Comparison of ENCODE assay signal across 10 mouse cellular contexts in the genomic region with DNA sequence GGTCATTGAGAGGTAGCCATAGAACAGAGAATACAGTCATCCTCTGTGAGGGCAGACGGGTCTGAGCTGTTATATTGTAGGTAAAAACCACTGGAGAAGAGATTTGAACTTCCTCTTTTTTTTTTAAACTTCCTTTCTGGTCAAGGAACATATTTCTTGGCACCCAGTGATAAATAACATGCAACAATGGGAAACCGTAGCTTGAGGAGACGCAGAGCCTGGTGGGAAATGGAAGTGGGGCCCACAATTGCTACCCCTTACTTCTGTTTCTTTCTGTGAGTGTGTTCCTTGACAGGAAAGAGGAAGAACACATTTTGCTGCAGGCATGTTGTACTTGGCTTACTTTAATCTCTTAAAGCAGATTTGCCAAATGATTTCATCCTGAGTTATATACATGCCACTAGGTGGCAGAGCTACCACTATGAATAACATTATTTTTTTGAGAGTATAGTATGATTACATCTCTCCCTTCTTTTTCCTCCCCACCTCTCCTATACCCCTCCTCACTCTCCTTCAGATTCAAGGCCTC. TPM values are rescaled to one million over a fixed set of nuclear protein-coding genes. Genes with fewer than 3 reads are reported as not detected.
DNase-seq lines count a peak whose midpoint lies in the region; ATAC-seq and TF ChIP-seq lines count a peak whose summit lies in the region.
"Had no signal": no experiment of that assay in that cellular context is flagged by ENCODE, and none has a peak within 500 bp of the region (broad histone marks: within the 10 kb centered on the region; RNA-seq: fewer than 3 reads in every experiment).

No protein-coding gene starts in this region.

- H3K4me2 ChIP-seq in forebrain, embryonic 15.5 days (replicated peaks): no peak overlapping the region

- H3K9me3 ChIP-seq in forebrain, embryonic 15.5 days: no peaks in the 10 kb centered on the region
- no peaks in the 10 kb centered on the region for H3K9me3 ChIP-seq in forebrain, embryonic 10.5 days

- no peak for DNase-seq in forebrain, embryonic 10.5 days (ENCODE audit: extremely low spot score, low spot score)
- DNase-seq in left cerebral cortex, postnatal 14 days (ENCODE audit: low spot score in 2 of 2): peak; percentile 5 to 17
- no peak for DNase-seq in left cerebral cortex, postnatal 36 days (ENCODE audit: low spot score in 2 of 2)
- peak; percentile 33 for DNase-seq in brain, embryonic 14.5 days (ENCODE audit: low read depth)
- no peak for DNase-seq in cerebellum, adult 18-20 months
- no peak for DNase-seq in frontal cortex, postnatal 10 days (ENCODE audit: low spot score in 2 of 2)
- DNase-seq: left cerebral cortex, postnatal 4 days had no signal

- WGBS in forebrain, embryonic 15.5 days: 85% methylated on average over 3 of the region's 3 CpGs
- WGBS in forebrain, embryonic 10.5 days: 81% methylated on average over 3 of the region's 3 CpGs

- H3K4me3 ChIP-seq in forebrain, embryonic 15.5 days: no peak overlapping the region
- no peak overlapping the region for H3K4me3 ChIP-seq in forebrain, embryonic 10.5 days

- no peak for TF ChIP-seq POLR2A in brain, embryonic 14.5 days (IDR thresholded peaks at IDR 0.05; ENCODE audit: borderline replicate concordance, extremely low read depth, insufficient read depth, insufficient read length, poor library complexity, severe bottlenecking)

- no peak overlapping the region for H3K27ac ChIP-seq in forebrain, embryonic 15.5 days (replicated peaks)
- H3K27ac ChIP-seq in forebrain, embryonic 10.5 days: no peak overlapping the region

- intact Hi-C loops in left cerebral cortex, postnatal 14 days (cut with DNase I): loop anchor here (2.0 kb wide), 1 partner anchor 734 kb away; no protein-coding TSS in a partner anchor
- intact Hi-C loops in left cerebral cortex, postnatal 36 days (cut with DNase I): loop anchor here (5.0 kb wide), 1 partner anchor 732 kb away; no protein-coding TSS in a partner anchor

- H3K36me3 ChIP-seq in forebrain, embryonic 15.5 days: no peaks in the 10 kb centered on the region
- no peaks in the 10 kb centered on the region; the same call in 1 of the 2 replicates for H3K36me3 ChIP-seq in forebrain, embryonic 10.5 days (replicated peaks)

- 0 out of 2 replicates have a peak, but pooled peaks have one; percentile 38 for ATAC-seq in forebrain, embryonic 15.5 days (replicated peaks)
- ATAC-seq in monocyte, adult 5-6 weeks (replicated peaks; ENCODE audit: insufficient number of reproducible peaks, low FRiP score, low TSS enrichment, poor library complexity, severe bottlenecking): peak; percentile 85
- ATAC-seq: intestine, embryonic 16.5 days had no signal

- H3K9ac ChIP-seq in forebrain, embryonic 15.5 days (replicated peaks): no peak overlapping the region

- no peaks in the 10 kb centered on the region for H3K4me1 ChIP-seq in forebrain, embryonic 15.5 days
- no peaks in the 10 kb centered on the region for H3K4me1 ChIP-seq in forebrain, embryonic 10.5 days

- no peak for TF ChIP-seq CTCF in brain, embryonic 14.5 days (IDR thresholded peaks at IDR 0.05; ENCODE audit: borderline replicate concordance, extremely low read depth, insufficient read depth, insufficient read length)

- no peaks in the 10 kb centered on the region for H3K27me3 ChIP-seq in forebrain, embryonic 15.5 days
- H3K27me3 ChIP-seq in forebrain, embryonic 10.5 days (ENCODE audit: poor library complexity, severe bottlenecking): no peaks in the 10 kb centered on the region

RNA-seq across cellular contexts. Expression of a gene that starts 49.2 kb away (rescaled TPM):
- 36.7 and 42.4 TPM in 2 replicates for polyA plus RNA-seq in forebrain, embryonic 15.5 days (2015; fragmentation: Nextera tagmentation; extraction: Ambion mirVana)
- polyA plus RNA-seq in forebrain, embryonic 10.5 days (2016; fragmentation: Nextera tagmentation; extraction: Ambion mirVana): 109 and 116 TPM in 2 replicates
- total RNA-seq in left cerebral cortex, postnatal 14 days (2021): 10 to 100 TPM; 21.4 to 21.8 TPM
- total RNA-seq in left cerebral cortex, postnatal 36 days (2021): 10 to 100 TPM; 17.4 to 17.5 TPM
- polyA plus RNA-seq in brain, embryonic 14.5 days (2012; rRNA removed): 37.3 and 43.5 TPM in 2 replicates
- total RNA-seq in monocyte, adult 5-6 weeks (2017): 552 to 879 TPM (median 675 TPM) in 3 replicates

Comparison
In these comparisons a context has a peak if more than half of its experiments do, and no peak if none do; other contexts are left out.
1. DNase-seq: peak in left cerebral cortex, postnatal 14 days (2 of 2) and brain, embryonic 14.5 days (single experiment); none in forebrain, embryonic 10.5 days (single experiment), left cerebral cortex, postnatal 36 days (0 of 2), cerebellum, adult 18-20 months (0 of 2) and frontal cortex, postnatal 10 days (0 of 2).
2. RNA of a gene that starts 49.2 kb away (total RNA-seq): 552 to 879 TPM in monocyte, adult 5-6 weeks; 21.4 to 21.8 TPM in left cerebral cortex, postnatal 14 days and 17.4 to 17.5 TPM in left cerebral cortex, postnatal 36 days; every median in the first group is over 10 times any median in the second.